Mouse (Mus musculus): ENCODE results near the gene Fibcd1.

DNA sequence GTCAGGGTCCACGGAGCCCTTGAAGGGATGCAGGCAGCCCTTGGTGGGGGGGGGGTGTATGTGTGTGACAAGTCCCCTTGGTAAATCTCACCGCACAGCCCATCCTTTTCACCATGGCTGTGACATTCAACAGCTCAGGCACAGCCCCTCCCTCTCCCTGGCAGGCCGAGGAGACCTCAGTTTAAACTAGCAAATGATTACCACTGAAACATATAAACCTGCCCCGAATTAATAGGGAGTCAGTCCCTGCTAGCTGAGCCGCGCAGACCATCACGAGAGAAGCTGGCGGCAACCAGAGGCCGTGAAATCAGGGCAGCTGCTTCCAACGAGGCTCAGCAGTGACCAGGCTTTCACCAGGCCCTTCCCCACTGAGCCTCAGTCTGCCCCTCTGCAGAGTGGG lies 9.7 kb downstream of the Fibcd1 start:
- TF ChIP-seq CTCF (IDR thresholded peaks at IDR 0.05; ENCODE audit: extremely low read depth, insufficient read depth, low read length) (no peak), POLR2A (IDR thresholded peaks at IDR 0.05; ENCODE audit: extremely low read depth, insufficient read depth, low read length) (no peak)
